Mouse (Mus musculus): ENCODE measurements around the gene Evpl. TPM values are rescaled to one million over a fixed set of nuclear protein-coding genes. Genes with fewer than 3 reads are reported as not detected.

Evpl gene
- 26.5 and 30.1 TPM in 2 replicates for polyA plus RNA-seq (2015; fragmentation: Nextera tagmentation; extraction: Ambion mirVana)

DNA sequence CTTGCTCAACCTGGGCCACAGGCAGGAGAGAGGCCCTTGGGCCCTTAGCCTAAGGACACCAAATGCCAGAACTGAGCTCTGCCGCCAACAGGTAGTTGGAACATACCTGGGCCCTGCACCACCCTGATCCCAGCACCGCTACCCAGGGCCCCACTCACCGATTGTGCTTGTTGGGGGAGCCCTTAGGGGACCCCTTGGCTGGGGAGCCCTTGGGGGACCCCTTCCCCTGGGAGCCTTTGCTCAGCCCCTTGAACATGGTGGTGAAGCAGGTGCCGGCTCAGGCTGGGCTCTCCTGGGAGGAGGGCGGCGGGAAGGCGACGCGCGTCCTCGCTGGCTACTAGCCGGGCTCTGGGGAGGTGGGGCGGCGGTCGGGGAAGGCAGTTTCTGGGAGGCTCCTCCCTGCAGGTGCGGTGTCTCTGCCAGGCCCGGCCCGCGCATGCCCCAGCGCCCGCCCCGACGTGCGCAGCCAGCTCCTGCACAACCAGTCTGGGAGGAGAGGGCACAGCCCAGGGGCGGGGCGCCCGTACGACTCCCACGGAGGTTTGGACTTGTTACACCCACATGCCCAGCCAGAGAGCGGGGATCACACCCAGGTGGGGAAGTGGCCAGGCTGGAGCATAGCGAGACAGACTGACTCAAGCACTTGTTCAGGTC, at the start of gene Evpl:
Gene Evpl (minus strand): TSS at position 336 of the 654 bp plus-strand sequence.
- Histone ChIP-seq H3K36me3 (ENCODE audit: control insufficient read depth, insufficient read depth, low read length) (no peaks in the 10 kb centered on the region), H3K9me3 (ENCODE audit: control insufficient read depth, low read length) (no peaks in the 10 kb centered on the region), H3K27me3 (ENCODE audit: control insufficient read depth, insufficient read depth, low read length) (no peaks in the 10 kb centered on the region), H3K4me3 (ENCODE audit: low read depth, low read length) (peak within 1 kb of the TSS; percentile 42), H3K9ac (ENCODE audit: low read length) (peak within 1 kb of the TSS; percentile 64), H3K27ac (replicated peaks) (peak within 1 kb of the TSS; percentile 83), H3K4me1 (replicated peaks; ENCODE audit: control insufficient read depth, insufficient read depth) (no peaks in the 10 kb centered on the region), H3K4me2 (replicated peaks; ENCODE audit: low read depth) (peak within 1 kb of the TSS; percentile 57)
- no peak for TF ChIP-seq CTCF (IDR thresholded peaks at IDR 0.05; ENCODE audit: low read depth)
- peak; percentile 82 for TF ChIP-seq EP300 (optimal IDR thresholded peaks at IDR 0.05)
- DNase-seq (ENCODE audit: low spot score), result peak; percentile 98
- ATAC-seq (ENCODE audit: low FRiP score, low TSS enrichment), result peak; percentile 96
- 8% methylated on average over 31 of the region's 31 CpGs for WGBS

DNA sequence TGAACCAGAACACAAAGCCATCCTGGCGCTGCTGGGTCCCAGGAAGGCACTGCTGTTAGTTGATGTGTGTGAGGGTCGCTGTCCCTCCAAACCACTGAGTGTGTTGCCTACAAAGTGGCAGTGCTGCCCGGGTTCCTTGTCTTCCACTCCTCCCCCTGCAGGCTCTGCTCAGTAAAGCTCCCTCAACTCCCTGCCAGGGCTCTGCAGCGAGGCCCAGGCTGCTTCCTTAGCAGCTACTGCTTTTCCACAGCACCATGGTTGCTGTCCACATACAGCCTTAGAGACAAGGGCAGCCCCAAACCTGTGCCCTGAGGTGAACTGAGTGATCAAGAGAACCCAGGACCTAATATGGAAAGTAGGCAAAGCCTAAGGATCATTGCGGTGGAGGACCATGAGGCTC, 49.5 kb upstream of the Evpl start:
- Histone ChIP-seq H3K4me1 (replicated peaks; ENCODE audit: control insufficient read depth, insufficient read depth) (no peaks in the 10 kb centered on the region), H3K27ac (replicated peaks) (no peak overlapping the region), H3K36me3 (ENCODE audit: control insufficient read depth, insufficient read depth, low read length) (peaks cover 11% of the 10 kb centered on the region), H3K27me3 (ENCODE audit: control insufficient read depth, insufficient read depth, low read length) (peaks cover 9% of the 10 kb centered on the region; the same call in 1 of the 2 replicates), H3K4me3 (ENCODE audit: low read depth, low read length) (no peak overlapping the region), H3K9ac (ENCODE audit: low read length) (no peak overlapping the region), H3K9me3 (ENCODE audit: control insufficient read depth, low read length) (no peaks in the 10 kb centered on the region), H3K4me2 (replicated peaks; ENCODE audit: low read depth) (no peak overlapping the region)
- WGBS, result 73% methylated on average over 5 of the region's 5 CpGs
- ATAC-seq (ENCODE audit: low FRiP score, low TSS enrichment), result no peak
- no peak for DNase-seq (ENCODE audit: low spot score)
- no peak for TF ChIP-seq EP300 (optimal IDR thresholded peaks at IDR 0.05)
- peak; percentile 30 for TF ChIP-seq CTCF (IDR thresholded peaks at IDR 0.05; ENCODE audit: low read depth)

- Histone ChIP-seq H3K27ac (replicated peaks) (no peak overlapping the region), H3K4me2 (replicated peaks; ENCODE audit: low read depth) (no peak overlapping the region), H3K27me3 (ENCODE audit: control insufficient read depth, insufficient read depth, low read length) (peaks cover 13% of the 10 kb centered on the region; the same call in 1 of the 2 replicates), H3K9ac (ENCODE audit: low read length) (no peak overlapping the region), H3K4me1 (replicated peaks; ENCODE audit: control insufficient read depth, insufficient read depth) (no peaks in the 10 kb centered on the region), H3K36me3 (ENCODE audit: control insufficient read depth, insufficient read depth, low read length) (peaks cover 11% of the 10 kb centered on the region), H3K9me3 (ENCODE audit: control insufficient read depth, low read length) (no peaks in the 10 kb centered on the region), H3K4me3 (ENCODE audit: low read depth, low read length) (no peak overlapping the region)
- 43% methylated on average over 7 of the region's 7 CpGs for WGBS
- ATAC-seq (ENCODE audit: low FRiP score, low TSS enrichment), result peak; percentile 24; the same call in 1 of the 2 replicates
- TF ChIP-seq CTCF (IDR thresholded peaks at IDR 0.05; ENCODE audit: low read depth) (no peak), EP300 (optimal IDR thresholded peaks at IDR 0.05) (no peak)
- DNase-seq (ENCODE audit: low spot score), result no peak
Observed at GRCm38 (mm10) chr11:116285770-116286191, 47.9 kb upstream of the Evpl start.

- Histone ChIP-seq H3K27ac (replicated peaks) (no peak overlapping the region), H3K36me3 (ENCODE audit: control insufficient read depth, insufficient read depth, low read length) (peaks cover 5% of the 10 kb centered on the region), H3K4me1 (replicated peaks; ENCODE audit: control insufficient read depth, insufficient read depth) (no peaks in the 10 kb centered on the region), H3K27me3 (ENCODE audit: control insufficient read depth, insufficient read depth, low read length) (peaks cover 13% of the 10 kb centered on the region; the same call in 1 of the 2 replicates), H3K9me3 (ENCODE audit: control insufficient read depth, low read length) (no peaks in the 10 kb centered on the region), H3K4me2 (replicated peaks; ENCODE audit: low read depth) (no peak overlapping the region), H3K9ac (ENCODE audit: low read length) (no peak overlapping the region), H3K4me3 (ENCODE audit: low read depth, low read length) (no peak overlapping the region)
- WGBS, result 35% methylated on average over 6 of the region's 6 CpGs
- TF ChIP-seq EP300 (optimal IDR thresholded peaks at IDR 0.05) (no peak), CTCF (IDR thresholded peaks at IDR 0.05; ENCODE audit: low read depth) (no peak)
- no peak for DNase-seq (ENCODE audit: low spot score)
- ATAC-seq (ENCODE audit: low FRiP score, low TSS enrichment), result no peak
Observed at GRCm38 (mm10) chr11:116283982-116284381, 46.1 kb upstream of the Evpl start.

GRCm38 (mm10) chr11:116282912-116283521, 45.1 kb upstream of the Evpl start:
- Histone ChIP-seq H3K27me3 (ENCODE audit: control insufficient read depth, insufficient read depth, low read length) (peaks cover 13% of the 10 kb centered on the region; the same call in 1 of the 2 replicates), H3K4me1 (replicated peaks; ENCODE audit: control insufficient read depth, insufficient read depth) (no peaks in the 10 kb centered on the region), H3K9ac (ENCODE audit: low read length) (no peak overlapping the region), H3K4me2 (replicated peaks; ENCODE audit: low read depth) (no peak overlapping the region), H3K4me3 (ENCODE audit: low read depth, low read length) (0 out of 2 replicates have a peak overlapping the region, but pooled peaks have one; percentile 8), H3K27ac (replicated peaks) (no peak overlapping the region), H3K9me3 (ENCODE audit: control insufficient read depth, low read length) (no peaks in the 10 kb centered on the region), H3K36me3 (ENCODE audit: control insufficient read depth, insufficient read depth, low read length) (no peaks in the 10 kb centered on the region)
- TF ChIP-seq CTCF (IDR thresholded peaks at IDR 0.05; ENCODE audit: low read depth) (no peak), EP300 (optimal IDR thresholded peaks at IDR 0.05) (no peak)
- 13% methylated on average over 48 of the region's 48 CpGs for WGBS
- ATAC-seq (ENCODE audit: low FRiP score, low TSS enrichment) (no peak), DNase-seq (ENCODE audit: low spot score) (no peak)

GRCm38 (mm10) chr11:116282089-116282488, 44.2 kb upstream of the Evpl start:
- peaks cover 13% of the 10 kb centered on the region; the same call in 1 of the 2 replicates for H3K27me3 ChIP-seq (ENCODE audit: control insufficient read depth, insufficient read depth, low read length)
- no peak for ATAC-seq (ENCODE audit: low FRiP score, low TSS enrichment)

More at GRCm38 (mm10) chr11:116282089-116282488, 44.2 kb upstream of the Evpl start:
- Histone ChIP-seq H3K4me1 (replicated peaks; ENCODE audit: control insufficient read depth, insufficient read depth) (no peaks in the 10 kb centered on the region), H3K4me3 (ENCODE audit: low read depth, low read length) (0 out of 2 replicates have a peak overlapping the region, but pooled peaks have one; percentile 37), H3K9me3 (ENCODE audit: control insufficient read depth, low read length) (no peaks in the 10 kb centered on the region), H3K9ac (ENCODE audit: low read length) (no peak overlapping the region), H3K4me2 (replicated peaks; ENCODE audit: low read depth) (peak overlapping the region; percentile 55; the same call in 1 of the 2 replicates), H3K36me3 (ENCODE audit: control insufficient read depth, insufficient read depth, low read length) (no peaks in the 10 kb centered on the region), H3K27ac (replicated peaks) (no peak overlapping the region)
- no peak for TF ChIP-seq EP300 (optimal IDR thresholded peaks at IDR 0.05)
- peak; percentile 54 for TF ChIP-seq CTCF (IDR thresholded peaks at IDR 0.05; ENCODE audit: low read depth)
- WGBS, result 4% methylated on average over 11 of the region's 11 CpGs
- DNase-seq (ENCODE audit: low spot score), result no peak
